Mouse (Mus musculus): Measurements from ENCODE around the gene Lsm6. TPM values are rescaled to one million over a fixed set of nuclear protein-coding genes. Genes with fewer than 3 reads are reported as not detected.

Lsm6 gene
- polyA plus RNA-seq, 1 experiment, result 8.5 TPM

GRCm38 (mm10) chr8:78770584-78770983, 50.4 kb downstream of the Lsm6 start:
- TF ChIP-seq POLR2A (IDR thresholded peaks at IDR 0.05; ENCODE audit: borderline replicate concordance, extremely low read depth, low read depth, low read length), result no peak
- no peak for TF ChIP-seq CTCF (IDR thresholded peaks at IDR 0.05; ENCODE audit: insufficient read depth, low read length)
- 84% methylated on average over 3 of the region's 3 CpGs for WGBS
- no peak overlapping the region for H3K4me3 ChIP-seq (replicated peaks; ENCODE audit: extremely low read depth, low read depth, low read length)
- DNase-seq, result no peak
- no peaks in the 10 kb centered on the region for H3K4me1 ChIP-seq (ENCODE audit: control insufficient read depth, insufficient read depth, low read length)

DNA sequence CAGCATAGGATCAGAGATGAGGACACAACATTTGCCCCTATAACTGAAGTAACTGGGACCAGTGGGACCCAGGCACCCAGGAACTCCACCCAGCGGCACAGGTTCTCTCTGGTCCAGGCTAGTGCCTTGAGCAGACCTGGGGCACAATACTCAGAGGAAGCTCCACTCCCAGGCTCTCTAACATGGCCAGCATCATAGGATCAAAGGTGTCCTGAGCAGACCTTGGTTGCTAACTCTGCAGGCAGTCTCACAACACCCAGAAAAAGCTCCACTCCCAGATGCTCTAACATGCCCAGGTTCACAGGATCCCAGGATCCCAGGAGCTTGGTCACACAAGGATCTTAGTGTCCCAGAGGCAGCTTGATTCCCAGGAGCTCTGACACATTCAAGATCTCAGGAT, 55.4 kb downstream of the Lsm6 start:
- no peak for DNase-seq
- WGBS, result 89% methylated on average over 1 of the region's 1 CpGs
- Histone ChIP-seq H3K4me1 (ENCODE audit: control insufficient read depth, insufficient read depth, low read length) (no peaks in the 10 kb centered on the region), H3K4me3 (replicated peaks; ENCODE audit: extremely low read depth, low read depth, low read length) (no peak overlapping the region)
- TF ChIP-seq CTCF (IDR thresholded peaks at IDR 0.05; ENCODE audit: insufficient read depth, low read length) (no peak), POLR2A (IDR thresholded peaks at IDR 0.05; ENCODE audit: borderline replicate concordance, extremely low read depth, low read depth, low read length) (no peak)

GRCm38 (mm10) chr8:78764976-78765375, 56.0 kb downstream of the Lsm6 start:
- H3K4me3 ChIP-seq (replicated peaks; ENCODE audit: extremely low read depth, low read depth, low read length), result no peak overlapping the region
- DNase-seq, result no peak
- no peaks in the 10 kb centered on the region for H3K4me1 ChIP-seq (ENCODE audit: control insufficient read depth, insufficient read depth, low read length)
- TF ChIP-seq CTCF (IDR thresholded peaks at IDR 0.05; ENCODE audit: insufficient read depth, low read length) (no peak), POLR2A (IDR thresholded peaks at IDR 0.05; ENCODE audit: borderline replicate concordance, extremely low read depth, low read depth, low read length) (no peak)

DNA sequence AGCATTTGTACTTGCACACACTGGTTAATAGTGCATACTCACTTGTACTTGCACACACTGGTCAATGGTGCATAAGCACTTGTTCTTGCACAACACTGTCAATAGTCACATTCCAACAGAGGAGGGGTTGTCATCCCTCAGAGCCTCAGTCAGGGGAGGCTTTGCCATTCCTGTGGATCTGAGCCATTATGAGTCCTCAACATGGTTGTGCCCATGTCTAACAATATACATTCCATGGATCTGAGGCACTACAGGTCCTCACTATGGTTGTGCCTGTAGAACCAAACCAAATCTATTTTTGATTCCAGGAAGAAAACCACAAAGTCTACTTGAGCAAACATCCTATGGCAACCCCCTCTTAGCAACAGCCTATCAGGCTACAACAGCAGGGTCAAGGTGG, 61.8 kb downstream of the Lsm6 start:
- H3K4me3 ChIP-seq (replicated peaks; ENCODE audit: extremely low read depth, low read depth, low read length), result no peak overlapping the region
- no peaks in the 10 kb centered on the region for H3K4me1 ChIP-seq (ENCODE audit: control insufficient read depth, insufficient read depth, low read length)
- DNase-seq, result no peak
- TF ChIP-seq POLR2A (IDR thresholded peaks at IDR 0.05; ENCODE audit: borderline replicate concordance, extremely low read depth, low read depth, low read length), result no peak
- TF ChIP-seq CTCF (IDR thresholded peaks at IDR 0.05; ENCODE audit: insufficient read depth, low read length), result no peak

- DNase-seq, result no peak
- TF ChIP-seq POLR2A (IDR thresholded peaks at IDR 0.05; ENCODE audit: borderline replicate concordance, extremely low read depth, low read depth, low read length), result no peak
- no peak for TF ChIP-seq CTCF (IDR thresholded peaks at IDR 0.05; ENCODE audit: insufficient read depth, low read length)
- 84% methylated on average over 4 of the region's 4 CpGs for WGBS
- 0 out of 2 replicates have a peak, but pooled peaks cover 2% of the 10 kb centered on the region for H3K4me1 ChIP-seq (ENCODE audit: control insufficient read depth, insufficient read depth, low read length)
- H3K4me3 ChIP-seq (replicated peaks; ENCODE audit: extremely low read depth, low read depth, low read length), result no peak overlapping the region
Observed at GRCm38 (mm10) chr8:78754986-78755385, 66.0 kb downstream of the Lsm6 start.

Other genes starting within 250 kb of the Lsm6 start
- 9.1 and 9.6 TPM in 2 replicates for gene Zfp827, start 207.3 kb upstream of the Lsm6 start, polyA plus RNA-seq (2012; rRNA removed)